Mouse (Mus musculus): Measurements from ENCODE around the gene Olfr1381.
"Not testable (repeated sequence)": the region's sequence is repeated elsewhere in the genome, so short reads cannot be mapped to it uniquely, and the experiment has no call there.

DNA sequence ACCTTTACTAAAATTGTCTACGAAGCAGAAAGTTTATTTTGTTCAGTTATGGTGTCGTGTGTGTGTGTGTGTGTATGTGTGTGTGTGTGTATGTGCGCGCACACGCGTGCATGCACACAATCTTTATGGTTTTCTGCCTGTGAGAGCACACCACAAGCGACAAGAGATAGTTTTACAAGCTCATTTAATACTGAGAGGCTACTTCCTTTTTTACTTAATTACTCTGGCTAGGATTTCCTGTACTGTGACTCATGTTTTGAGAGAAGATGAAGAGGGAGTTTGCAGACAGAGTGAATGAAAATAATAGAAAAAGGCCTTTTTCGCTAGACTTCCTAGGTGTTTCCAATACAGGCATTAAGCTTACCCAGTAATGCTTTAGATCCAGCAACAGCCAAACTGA lies 37.2 kb downstream of the Olfr1381 start:
- not testable (repeated sequence) for TF ChIP-seq POLR2A (IDR thresholded peaks at IDR 0.05; ENCODE audit: extremely low read depth, insufficient read depth, low read length); CTCF (IDR thresholded peaks at IDR 0.05; ENCODE audit: low read depth, low read length)
